Mouse (Mus musculus) naive thymus-derived CD4-positive, alpha-beta T cell, adult 2 months (primary cell): ENCODE results near the gene Eng.

Experiments used
- DNase-seq: peaks from one replicate; pipeline ENCODE4 v3.0.0-alpha.2; 2011; ENCODE audit warnings: low read depth

Eng gene

DNA sequence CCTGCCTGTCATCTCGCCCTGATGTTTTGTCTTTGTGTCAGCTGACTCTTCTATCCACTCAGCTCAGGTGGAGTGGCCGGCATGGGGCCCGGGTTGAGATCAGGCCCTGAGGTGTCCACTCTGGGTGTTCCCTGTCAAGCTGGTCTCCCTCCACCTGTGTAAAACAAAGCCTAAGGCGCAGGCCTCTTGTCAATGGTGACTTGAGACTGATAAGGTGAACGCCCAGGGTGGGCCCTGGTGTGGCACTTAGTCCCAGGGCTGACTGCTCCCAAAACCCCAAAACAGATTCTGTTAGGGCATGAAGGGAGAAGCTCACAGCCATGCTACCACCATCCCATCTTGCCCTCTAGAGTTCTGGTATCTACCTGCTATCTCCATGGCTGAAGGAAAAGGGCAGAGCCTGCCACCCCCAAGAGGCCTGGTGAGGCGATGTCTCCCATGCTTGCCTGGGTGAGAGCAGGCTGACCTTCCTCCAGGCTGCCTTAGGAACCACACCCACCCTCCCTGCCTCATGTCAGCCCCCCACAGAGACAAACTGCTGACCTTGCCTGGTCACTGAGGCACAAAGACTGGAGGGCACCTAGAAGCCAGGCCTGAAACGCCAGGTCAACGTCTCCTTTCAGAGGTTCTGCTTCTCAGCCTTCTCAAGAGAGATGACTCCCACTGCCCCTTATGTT, 1.5 kb upstream of the Eng start:
- DNase-seq = no peak

DNA sequence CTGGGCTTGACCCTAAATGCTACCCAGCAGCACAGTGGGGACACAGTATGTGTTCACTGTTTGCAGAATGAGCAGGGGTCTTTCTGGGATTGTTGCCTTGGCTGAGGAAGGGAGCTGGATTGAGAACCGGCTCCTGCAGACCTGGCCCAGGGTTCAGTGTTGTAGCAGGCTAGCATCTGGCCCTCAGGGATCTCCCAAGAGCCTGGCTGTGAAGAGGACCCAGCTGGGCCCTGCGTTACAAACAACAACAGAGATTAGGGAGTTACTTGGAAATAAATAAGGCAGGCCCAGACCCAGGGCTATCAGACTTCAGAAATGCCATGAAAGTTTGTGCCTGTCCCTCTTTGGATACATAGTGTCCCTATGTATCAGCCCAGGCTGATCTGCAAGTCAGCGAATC, 748 bp upstream of the Eng start:
- no peak for DNase-seq

DNA sequence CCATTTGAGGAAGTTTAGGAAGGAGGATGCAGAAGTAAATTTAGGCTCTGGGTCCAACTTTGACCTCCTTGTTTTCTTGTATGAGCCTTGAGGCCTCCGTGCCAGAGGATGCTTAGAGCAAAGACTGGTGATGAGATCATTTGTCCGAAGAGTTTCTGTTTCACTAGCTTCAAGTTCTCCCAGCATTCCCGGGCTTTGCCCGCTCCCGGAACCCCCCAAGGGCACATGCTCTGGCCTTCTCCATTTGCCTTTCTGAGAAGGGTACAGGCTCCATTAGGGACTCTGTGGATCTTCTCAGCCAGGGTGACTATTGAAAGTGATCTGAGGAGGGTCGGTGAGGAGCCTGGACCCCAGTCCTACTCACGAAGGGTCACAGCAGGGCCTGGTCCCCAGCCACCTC, 971 bp downstream of the Eng start:
- DNase-seq = no peak

DNA sequence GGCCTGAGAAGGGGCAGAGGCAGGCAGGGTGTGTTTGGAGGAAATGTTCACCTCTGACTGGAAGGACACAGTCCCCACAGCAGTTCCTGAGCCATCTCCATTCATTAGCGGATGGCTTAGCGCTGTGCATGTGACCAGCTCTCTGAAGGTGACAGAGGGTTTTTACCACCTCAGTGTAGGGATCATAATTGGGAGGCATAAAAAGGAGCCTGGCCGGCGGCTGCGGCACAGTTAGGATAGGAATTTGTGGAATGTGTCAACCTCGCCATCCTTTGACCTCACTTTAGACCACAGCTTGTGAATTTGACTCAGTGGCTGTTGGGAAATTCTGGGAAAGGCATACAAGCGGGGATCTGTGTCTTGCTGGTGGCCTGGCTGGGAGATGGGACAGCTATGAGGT, 7.4 kb downstream of the Eng start:
- DNase-seq = no peak

DNA sequence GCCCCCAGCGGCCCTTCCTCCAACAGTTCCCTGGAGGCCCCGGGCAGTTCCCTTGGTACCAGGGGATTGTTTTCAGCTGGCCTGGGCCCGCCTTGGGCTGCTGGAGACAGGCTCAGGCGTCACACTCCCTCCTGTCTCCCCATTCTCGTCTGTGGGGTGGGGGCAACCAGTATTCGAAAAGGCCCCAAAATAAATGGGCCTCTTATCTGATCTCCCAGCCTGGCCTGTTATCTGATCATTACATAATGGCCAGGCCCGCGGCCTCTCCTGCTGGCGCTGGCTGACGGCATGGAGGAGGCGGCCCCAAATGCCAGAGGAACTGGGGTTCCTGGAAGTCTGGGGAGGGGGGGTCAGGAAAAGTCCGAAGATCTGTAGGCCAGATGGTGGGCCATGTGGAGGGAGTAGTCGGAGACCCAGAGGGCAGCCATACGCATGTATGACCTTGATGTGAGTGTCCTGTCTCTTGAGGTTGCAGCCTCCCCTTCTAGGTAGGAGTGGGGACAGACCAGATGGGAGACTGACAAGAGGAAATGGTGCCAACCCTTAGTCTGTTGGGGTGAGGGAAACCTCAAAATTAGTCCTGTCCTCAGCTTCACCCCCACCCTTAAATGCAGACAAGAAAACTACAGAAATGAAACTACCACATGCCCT, 8.5 kb downstream of the Eng start:
- DNase-seq = no peak

DNA sequence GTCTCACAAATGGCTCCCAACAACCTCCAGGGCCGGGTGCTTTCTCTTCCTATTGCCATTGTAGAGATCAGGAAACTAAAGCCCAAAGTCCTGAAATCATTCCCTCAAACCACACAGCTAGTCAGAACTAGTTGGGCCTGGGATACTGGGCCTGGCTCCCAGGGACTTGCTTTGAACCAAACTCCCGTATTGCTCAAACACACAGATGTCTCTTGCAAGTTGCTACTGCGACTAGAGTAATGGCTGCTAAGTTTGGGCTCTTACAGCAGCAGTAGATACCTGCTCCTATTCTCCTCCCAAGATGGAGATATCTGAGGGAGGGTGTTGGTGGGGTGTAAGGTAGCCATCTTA, 9.0 kb downstream of the Eng start:
- no peak for DNase-seq

DNA sequence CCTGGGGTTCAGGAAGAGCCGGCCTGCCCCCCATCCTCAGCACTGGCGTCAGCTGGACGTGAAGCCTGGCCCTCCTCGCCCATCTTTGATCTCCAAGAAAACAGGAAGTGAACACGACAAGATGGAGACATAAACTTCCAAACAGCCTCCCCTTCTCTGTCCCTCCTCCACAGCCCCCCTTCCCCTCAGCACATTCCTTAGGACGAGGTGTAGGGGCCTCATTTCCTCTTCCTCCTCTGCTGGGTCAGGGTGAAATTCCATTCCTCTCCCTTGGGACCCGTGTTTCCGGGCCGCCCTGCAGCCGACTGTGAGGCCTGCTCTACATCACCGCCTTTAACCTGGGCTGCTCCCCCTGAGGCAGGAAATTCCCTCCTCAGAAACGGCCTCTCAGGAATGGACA, 9.4 kb downstream of the Eng start:
- no peak for DNase-seq

DNA sequence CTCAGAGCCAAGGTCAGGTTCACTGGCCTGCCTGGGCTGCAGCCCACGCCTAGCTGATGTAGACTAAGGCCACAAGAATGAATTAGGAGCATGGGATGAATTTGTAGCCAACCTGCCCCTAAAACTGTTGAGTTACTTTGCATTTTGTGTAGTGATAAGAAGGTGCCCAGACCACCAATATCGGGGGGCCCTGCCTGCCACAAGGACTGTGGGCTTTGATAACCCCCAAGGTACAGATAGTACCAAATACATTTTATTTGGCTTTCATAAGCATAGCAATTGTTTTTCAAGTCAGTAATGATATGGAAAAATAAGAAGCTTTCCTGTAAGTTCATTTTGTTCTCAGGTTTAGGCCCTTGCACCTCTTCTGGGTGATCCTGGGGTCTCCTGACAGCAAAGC, 12.5 kb downstream of the Eng start:
- no peak for DNase-seq

DNA sequence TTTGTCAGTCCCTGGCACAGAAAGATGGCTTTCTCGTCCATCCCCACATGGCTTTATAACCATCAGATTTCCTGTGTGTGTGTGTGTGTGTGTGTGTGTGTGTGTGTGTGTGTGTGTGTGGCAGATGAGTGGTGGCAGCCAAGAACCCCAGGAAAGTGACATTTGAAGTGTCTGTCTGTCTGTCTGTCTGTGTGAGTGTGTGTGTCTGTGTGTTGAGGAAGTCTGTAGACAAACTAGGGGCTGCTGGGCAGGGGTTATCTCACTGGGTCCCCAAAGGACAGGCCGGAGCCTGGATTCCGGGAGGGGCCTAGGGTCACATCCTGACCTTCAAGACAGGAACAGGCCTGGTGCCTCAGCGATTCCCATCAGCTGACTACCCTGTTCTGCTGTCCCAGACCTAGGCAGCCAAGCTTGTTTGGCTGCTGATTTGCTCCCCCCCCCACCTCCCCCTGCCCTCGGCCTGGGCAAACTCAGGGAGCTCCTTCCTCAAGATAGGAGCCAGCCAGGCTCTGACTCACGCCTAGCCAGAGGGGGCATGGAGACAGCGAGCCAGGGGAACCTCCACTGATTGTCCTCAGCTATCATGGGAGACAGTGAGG, 15.2 kb downstream of the Eng start:
- DNase-seq = peak; percentile 24

DNA sequence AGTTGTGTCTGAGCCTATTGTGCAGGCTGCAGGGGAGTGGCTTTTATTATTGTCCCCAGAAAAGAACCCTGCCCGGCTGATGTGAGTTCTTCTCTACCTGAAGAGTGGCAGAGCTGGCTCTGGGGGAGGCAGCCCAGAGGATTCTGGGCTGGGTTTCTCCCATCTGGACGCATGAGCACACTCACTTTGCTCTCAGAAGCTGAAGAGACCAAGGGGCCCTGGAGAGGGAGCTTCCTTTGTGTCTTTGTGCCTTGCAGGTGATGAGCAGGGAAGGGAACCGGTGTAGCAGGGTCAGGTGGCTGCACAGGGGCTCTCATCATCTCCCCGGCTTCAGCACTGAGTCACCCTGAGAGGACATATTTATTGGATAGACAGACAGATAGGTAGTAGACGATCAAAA, 15.9 kb downstream of the Eng start:
- no peak for DNase-seq

DNA sequence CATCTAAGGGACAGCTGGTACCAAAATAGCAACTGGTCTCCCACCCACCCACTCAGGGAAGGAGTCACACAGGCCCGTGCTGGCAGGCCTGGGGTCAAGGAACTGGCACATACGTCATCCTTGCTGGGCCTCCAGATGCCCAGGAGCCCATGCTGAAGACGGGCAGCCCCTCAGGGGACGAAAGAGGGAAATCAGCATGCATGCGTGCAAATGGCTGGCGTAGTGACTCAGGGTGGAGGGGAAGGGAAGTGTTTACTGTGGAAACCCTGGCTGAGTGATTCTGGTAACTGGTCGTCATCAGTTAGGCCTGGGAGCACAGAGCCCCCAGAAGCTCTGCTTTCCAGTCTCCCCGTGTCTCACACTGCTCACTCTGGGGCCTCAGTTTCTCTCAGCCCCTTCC, 18.9 kb downstream of the Eng start:
- DNase-seq = no peak

DNA sequence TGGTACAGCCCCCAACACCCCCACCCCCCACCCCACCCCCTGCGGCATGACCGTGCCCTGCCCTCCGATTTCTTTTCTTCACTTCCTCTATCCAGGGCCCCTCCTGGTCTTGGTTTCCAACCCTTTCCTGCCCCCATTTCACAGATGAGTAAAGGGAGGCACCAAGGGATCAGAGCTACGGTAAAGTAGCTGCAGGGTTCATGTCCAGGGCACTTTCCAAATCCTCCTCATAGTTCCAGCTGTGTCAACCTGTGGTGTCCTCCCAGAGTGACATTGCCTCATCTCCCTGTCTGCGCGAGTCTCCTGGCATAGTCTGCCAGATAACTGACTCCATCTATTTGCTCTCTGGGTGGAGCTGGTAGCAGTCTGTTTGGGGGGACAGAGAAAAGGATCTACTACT, 19.5 kb downstream of the Eng start:
- no peak for DNase-seq

DNA sequence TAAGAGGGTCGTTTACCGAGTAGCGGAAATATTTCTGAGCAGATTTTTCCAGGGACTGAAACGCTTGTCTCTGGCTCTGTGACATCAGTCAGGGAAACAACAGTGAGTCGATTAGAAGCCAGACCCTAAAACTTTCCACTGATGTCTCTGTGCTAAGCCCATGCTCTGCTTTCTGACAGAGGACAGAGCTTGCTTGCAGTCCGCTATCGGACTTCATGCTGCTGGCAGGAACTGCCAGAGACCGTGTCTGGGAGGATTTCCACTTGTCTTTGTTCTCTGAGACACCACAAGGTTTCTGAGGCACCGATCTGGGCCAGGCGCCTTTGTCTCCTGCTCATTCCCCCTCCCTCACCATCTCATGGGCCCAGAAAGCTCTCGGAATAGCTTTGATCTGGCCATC, 21.4 kb downstream of the Eng start:
- no peak for DNase-seq

DNA sequence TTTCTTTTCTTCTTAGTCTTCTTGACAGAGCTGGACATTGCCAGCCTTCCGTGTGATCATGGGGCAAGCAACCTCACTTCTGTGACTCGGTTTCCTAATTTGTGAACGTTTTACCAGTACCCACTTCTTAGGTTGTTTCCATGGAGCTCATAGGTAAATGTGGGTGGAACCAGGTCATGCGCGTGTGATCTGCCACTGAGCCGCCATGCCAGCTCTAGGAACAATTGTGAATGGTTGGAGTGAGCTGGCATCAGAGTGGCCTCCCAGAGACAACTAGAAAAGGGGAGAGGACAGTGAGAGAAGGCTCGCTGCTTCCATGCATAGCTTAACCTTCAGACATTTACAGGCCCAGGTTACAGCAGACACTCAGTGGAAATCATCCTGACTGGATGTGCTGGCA, 21.8 kb downstream of the Eng start:
- no peak for DNase-seq

DNA sequence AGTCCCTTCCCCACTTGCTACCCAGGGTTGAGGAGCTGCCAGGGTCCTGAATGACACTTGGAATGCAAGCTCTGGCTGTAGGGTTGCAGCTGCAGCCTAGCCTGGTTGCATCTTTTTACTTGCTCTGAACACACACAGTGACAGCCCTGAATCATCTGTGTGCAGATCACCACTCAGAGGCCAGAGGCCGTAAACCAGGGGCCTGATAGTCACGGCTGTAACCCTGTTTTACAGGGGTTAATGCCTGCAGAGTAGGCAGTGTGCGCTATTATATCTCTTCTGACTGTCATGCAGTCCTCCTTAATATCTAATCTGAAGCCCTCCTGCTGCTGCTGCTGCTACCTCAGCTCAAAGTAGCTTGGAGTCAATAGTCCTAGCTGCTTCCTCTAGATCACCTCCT, 23.5 kb downstream of the Eng start:
- DNase-seq = no peak

DNA sequence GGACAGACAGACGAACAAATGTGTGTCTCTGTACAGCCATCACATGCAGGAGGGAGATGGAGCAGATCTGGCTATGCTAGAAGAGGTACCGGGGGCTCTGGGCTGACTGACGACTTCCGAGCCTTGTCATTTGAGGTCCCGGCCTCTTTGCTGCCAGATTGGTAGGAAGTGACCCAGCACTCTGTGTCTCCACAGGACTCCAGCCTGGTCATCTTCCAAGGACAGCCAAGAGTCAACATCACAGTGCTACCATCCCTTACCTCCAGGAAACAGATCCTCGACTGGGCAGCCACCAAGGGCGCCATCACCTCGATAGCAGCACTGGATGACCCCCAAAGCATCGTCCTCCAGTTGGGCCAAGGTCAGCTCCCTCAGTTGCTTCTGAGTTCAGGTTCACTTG, 24.8 kb downstream of the Eng start:
- no peak for DNase-seq

DNA sequence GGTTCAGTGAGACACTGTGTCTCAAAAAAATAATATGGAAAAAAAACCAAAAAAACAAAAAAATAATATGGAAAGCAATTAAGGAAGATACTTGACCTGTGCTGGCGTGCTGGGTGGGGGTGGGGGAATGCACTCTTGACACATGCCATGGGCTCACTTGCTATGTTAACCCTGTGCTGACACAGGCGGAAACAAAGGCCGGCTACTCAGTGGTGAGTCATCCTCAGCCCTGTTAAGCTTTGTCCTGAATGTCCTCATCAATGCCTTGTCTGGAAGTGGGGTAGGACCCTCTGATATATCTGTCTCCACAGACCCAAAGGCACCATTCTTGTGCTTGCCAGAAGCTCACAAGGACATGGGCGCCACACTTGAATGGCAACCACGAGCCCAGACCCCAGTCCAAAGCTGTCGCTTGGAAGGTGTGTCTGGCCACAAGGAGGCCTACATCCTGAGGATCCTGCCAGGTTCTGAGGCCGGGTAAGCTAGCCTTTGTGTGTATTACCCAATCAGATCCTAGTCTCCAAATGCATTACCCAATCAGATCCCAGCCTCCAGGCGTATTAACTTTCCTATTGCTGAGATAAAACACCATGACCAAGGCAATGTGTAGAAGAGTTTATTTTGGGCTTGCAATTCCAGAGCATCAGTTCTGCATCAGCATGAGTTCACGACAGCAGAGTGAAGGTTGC, 25.7 kb downstream of the Eng start:
- DNase-seq = no peak

DNA sequence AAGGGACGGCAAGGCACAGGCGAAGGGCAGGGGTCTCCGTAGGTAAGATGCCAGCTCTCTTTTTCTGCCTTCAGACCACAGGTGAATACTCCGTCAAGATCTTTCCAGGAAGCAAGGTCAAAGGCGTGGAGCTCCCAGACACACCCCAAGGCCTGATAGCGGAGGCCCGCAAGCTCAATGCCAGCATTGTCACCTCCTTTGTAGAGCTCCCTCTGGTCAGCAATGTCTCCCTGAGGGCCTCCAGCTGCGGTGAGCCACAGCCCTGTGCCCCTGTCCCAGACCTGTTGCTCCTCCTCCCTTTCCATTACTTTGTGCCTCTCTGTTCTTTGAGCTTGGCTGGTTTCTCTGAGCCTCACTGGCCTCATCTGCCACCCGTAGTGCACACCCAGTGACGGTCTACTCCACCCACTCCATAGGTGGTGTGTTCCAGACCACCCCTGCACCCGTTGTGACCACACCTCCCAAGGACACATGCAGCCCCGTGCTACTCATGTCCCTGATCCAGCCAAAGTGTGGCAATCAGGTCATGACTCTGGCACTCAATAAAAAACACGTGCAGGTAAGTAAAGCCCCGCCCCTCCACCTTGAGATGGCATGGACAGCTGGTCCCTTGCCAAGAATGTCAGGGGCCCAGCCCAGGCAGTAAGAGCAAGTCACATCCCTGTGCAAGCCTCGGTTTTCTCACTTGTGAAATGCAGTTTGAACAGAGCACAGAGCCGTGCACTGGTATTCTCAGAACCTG, 27.0 kb downstream of the Eng start:
- DNase-seq = no peak

DNA sequence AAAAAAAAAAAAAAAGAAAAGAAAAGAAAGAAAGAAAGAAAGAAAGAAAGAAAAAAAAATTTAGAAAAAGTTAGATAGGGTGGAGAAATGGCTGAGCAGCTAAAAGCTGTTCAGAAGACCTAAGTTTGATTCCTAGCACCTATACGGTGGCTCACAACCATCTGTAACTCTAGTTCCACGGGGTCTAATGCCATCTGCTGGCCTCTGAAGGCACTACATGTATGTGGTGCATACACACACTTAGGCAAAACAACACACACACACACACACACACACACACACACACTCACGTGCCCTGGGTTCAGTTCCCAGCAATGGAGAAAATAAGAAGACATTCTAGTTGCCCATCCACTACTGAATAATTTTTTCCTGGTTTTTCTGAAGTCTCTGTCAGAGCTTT, 30.4 kb downstream of the Eng start:
- no peak for DNase-seq

DNA sequence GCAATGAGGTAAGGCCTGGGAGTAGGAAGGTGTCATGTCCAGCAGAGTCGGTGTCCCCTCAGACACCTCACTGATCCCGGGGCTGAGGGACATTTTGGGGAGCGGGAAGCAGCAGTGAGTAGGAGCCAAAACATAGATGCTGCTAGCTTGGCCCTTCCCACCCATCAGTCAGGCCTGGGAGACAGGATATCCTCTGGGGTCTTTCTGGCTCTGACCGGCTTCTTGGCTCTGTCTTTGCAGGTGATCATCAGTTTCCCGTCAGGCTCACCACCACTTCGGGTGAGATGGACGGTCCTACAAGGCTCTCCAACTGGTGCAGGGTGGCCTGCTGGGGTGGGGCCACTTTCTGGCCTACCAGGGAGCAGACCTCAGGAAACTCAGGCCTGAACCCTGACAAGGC, 31.3 kb downstream of the Eng start:
- no peak for DNase-seq

DNA sequence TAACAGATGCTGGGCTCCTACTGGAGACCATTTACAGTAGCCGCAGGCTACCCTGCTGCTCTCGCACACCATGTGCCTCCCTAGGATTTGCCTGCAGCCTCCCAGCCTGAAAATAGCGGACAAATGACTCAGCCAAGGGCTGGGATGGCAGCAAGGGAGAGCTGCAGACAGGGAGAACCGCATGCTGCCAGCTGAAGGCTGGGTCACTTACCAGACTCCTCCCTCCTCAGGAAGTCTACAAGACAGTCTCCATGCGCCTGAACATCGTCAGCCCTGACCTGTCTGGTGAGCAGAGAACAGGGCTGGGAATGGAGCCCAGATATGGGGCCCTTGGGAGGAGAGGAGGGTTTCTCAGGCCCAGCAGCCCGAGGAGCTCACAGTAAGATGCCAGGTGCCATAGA, 33.7 kb downstream of the Eng start:
- DNase-seq = no peak

DNA sequence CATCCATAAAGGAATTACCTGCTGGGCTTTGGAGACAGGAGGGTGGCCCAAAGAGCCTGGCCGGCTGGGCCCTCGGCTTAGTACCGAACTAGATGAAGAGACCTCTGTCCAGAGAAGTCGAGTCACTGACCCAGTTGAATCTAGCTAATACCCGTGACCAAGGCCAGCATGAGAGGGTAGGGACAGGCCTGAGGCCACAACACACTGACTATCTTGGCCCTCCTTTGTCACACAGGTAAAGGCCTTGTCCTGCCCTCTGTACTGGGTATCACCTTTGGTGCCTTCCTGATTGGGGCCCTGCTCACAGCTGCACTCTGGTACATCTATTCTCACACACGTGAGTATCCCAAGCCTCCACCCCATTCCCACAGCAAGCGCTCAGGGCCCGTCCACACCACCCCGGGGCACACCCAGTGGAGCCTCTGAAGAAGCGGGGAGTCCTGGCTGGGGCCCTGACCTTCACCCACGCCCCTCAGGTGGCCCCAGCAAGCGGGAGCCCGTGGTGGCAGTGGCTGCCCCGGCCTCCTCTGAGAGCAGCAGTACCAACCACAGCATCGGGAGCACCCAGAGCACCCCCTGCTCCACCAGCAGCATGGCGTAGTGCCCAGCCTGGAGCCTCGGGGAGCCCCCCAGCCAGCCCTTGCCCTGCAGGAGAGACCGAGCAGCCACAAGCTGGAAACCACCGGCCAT, 34.7 kb downstream of the Eng start:
- DNase-seq = no peak
